ENCODE assay signal across 8 mouse cellular contexts in genomic region chr2:4570186-4570861, GRCm38 (mm10).
A peak's percentile ranks its signal among the peaks of the same experiment; 100 is the strongest.
DNase-seq lines count a peak whose midpoint lies in the region; ATAC-seq and TF ChIP-seq lines count a peak whose summit lies in the region.

No protein-coding gene starts in this region.

- peak overlapping the region; percentile 94 for H3K27ac ChIP-seq in bone marrow macrophage, adult 2 months (ENCODE audit: insufficient read depth, low read depth, low read length)
- peak overlapping the region; percentile 62 for H3K27ac ChIP-seq in lung, embryonic 15.5 days

- no peak overlapping the region for H3K9ac ChIP-seq in lung, embryonic 15.5 days

- no peaks in the 10 kb centered on the region for H3K27me3 ChIP-seq in lung, embryonic 15.5 days

- no peak for TF ChIP-seq POLR2A in bone marrow macrophage, adult 2 months (IDR thresholded peaks at IDR 0.05; ENCODE audit: borderline replicate concordance, low read depth, low read length)

- H3K4me2 ChIP-seq in lung, embryonic 15.5 days = no peak overlapping the region

- H3K9me3 ChIP-seq in lung, embryonic 15.5 days = no peaks in the 10 kb centered on the region

- DNase-seq in kidney, adult 8-10 months = peak; percentile 44 to 73
- no peak for DNase-seq in gastrocnemius, postnatal 10 days
- no peak for DNase-seq in frontal cortex, postnatal 36 days (ENCODE audit: low spot score in 2 of 2)
- no peak for DNase-seq in gastrocnemius, postnatal 25 days

- ATAC-seq in erythroblast, adult 5-6 weeks (replicated peaks; ENCODE audit: low FRiP score, poor library complexity, severe bottlenecking) = 0 out of 2 replicates have a peak, but pooled peaks have one; percentile 18
- peak; percentile 33; the same call in 1 of the 2 replicates for ATAC-seq in lung, embryonic 15.5 days (ENCODE audit: borderline replicate concordance, extremely low read depth, low FRiP score, low TSS enrichment)
- no peak for ATAC-seq in cerebellum, adult (ENCODE audit: insufficient number of reproducible peaks, low FRiP score, low TSS enrichment)

- H3K36me3 ChIP-seq in lung, embryonic 15.5 days = peaks cover 58% of the 10 kb centered on the region

- H3K4me3 ChIP-seq in bone marrow macrophage, adult 2 months (ENCODE audit: insufficient read depth, low read length) = no peak overlapping the region
- H3K4me3 ChIP-seq in lung, embryonic 15.5 days = no peak overlapping the region

- peaks cover 78% of the 10 kb centered on the region for H3K4me1 ChIP-seq in bone marrow macrophage, adult 2 months (ENCODE audit: control insufficient read depth, insufficient read depth, low read length)
- H3K4me1 ChIP-seq in lung, embryonic 15.5 days = peaks cover 51% of the 10 kb centered on the region

- TF ChIP-seq CTCF in bone marrow macrophage, adult 2 months (IDR thresholded peaks at IDR 0.05; ENCODE audit: low read depth, low read length) = no peak

- WGBS in lung, embryonic 15.5 days = 69% methylated on average over 10 of the region's 10 CpGs

Comparison
In these comparisons a context has a peak if more than half of its experiments do, and no peak if none do; other contexts are left out.
1. DNase-seq: peak in kidney, adult 8-10 months (2 of 2); none in gastrocnemius, postnatal 10 days (single experiment), frontal cortex, postnatal 36 days (0 of 2) and gastrocnemius, postnatal 25 days (single experiment).